Mouse (Mus musculus): ENCODE measurements around the gene Bscl2.

Gene Bscl2

DNA sequence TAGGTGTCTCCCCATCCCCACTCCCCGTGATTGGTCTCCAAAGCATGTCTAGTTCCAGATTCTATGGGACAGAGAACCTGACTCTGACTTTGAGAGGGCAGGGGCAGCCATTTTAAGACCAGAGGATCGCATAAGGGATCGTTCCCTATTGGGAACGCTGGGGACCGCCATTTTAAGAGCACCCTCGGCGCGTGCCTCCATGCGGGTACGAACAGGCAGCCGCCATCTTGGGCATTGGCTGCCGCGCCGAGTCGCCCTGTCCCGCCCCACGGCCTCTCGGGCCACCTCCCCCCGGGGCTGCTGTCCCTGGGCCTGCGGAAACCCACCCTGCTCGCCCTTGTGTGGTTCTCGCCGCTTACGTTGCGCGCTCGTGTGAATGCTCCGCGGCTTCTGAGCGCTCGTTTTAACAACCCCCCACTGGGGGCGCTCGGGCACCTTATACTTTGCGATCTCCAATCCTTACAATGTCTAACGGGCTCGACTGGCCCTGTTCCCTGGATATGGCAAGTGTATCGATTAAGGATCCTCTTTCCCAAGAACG is at the start of gene Bscl2:
Bscl2 (plus strand) TSS at position 217 of the 541 bp plus-strand sequence.
- DNase-seq = peak; percentile 88

DNA sequence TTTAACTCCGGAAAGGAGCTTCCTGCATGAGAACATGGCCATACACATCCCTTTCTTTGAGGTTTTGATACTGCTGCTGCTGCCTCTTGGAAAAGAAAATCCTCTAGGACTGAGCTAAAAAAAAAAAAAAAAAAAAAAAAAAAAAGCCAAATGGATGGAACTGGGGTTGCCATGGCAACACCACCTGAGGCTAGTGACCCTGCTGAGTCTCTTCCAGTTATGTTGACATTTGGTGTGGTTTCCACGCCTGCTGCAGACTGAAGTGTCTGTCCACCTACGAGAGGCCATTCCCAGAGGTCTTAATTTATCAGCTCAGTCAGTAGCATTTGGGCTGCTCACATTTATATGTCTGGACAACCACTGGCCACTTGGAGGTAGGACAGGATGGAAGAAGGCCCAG is 48.7 kb upstream of the Bscl2 start:
- DNase-seq = peak; percentile 37 to 39

DNA sequence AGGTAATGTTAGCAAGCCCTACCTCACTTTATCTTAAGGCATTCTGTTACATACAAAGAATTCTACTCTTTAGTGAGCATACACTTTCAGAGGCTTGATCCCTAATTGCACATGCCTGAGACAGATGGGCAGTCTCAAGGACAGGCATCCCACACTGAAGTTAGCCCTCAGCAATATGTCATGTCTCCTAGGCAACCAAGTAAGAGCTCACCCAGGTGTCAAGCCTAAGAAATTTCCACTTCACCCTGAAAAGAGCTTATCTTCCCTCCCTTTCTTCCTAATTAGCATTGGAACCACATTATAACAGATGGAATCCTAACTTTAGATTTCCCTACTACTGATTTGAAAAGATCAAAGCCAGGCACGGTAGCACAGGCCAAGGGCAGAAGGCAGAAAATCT is 48.1 kb upstream of the Bscl2 start:
- DNase-seq = no peak

DNA sequence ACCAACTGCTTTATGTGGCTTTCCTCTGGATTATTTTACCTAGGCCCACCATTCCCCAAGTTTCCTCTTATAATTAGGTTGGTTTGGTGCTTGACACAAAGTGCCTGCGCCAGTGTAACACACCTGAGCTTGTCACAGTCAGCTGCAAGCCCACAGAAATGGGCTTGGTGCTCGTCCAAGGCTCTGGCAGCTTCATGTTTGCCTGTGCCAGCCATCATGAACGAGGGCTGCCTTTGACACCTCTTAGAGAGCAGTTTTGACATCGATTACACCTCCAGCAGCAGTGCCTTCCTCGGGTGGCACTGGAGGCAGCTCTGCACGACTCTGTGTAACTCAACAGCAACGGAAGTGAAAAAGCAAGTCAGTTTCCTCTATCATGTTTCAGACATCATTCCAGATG is 47.1 kb upstream of the Bscl2 start:
- no peak for DNase-seq

DNA sequence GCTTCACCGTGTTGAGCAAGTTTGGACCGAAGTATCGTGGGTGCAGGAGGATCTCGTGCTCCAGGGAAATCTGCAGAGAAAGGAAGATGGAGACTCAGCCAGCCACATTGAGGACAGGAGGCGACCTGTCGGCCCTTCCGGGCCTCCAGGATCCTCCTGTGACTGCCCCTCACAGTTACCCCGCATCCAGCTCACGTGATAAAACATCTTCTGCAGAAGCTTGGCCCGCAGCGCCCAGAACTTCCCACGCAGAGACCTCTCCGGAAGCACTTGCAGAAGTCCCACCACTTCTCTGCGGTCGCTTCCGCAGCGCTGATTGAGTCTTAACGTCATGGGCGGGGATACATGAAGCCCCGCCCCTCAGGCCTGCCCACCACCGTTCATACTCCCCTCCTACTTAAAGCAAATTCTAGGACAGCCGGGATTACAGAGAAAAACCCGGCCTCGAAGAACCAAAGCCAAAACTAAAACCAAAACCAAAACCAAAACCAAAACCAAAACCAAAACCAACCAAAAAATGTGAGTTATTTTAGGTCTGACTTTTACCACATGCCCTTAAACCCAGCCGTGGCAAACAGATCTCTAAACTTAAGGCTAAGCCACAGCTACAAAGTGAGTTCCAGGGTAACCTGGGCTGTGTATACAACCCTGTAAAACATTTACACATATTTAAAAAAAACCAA is 38.9 kb upstream of the Bscl2 start, which contains the start of gene Polr2g:
Polr2g (minus strand) TSS at position 314 of the 683 bp plus-strand sequence.
- peak; percentile 84 to 89 for DNase-seq

DNA sequence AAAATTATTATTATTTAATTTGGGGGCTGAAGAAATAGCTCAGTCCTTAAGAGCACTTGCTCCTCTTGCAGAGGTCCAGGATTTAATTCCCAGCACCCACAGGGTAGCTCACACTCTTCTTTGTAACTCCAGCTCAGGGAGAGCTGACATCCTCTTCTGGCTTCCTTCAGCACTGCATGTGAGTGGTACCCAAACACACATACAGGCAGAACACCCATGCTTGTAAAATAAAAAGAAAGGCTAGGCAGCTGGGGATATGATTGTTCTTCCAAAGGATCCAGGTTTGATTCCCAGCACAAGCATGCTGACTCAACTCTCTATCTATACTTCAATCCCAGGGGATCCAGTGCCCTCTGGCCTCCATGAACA is 38.3 kb upstream of the Bscl2 start:
- no peak for DNase-seq

DNA sequence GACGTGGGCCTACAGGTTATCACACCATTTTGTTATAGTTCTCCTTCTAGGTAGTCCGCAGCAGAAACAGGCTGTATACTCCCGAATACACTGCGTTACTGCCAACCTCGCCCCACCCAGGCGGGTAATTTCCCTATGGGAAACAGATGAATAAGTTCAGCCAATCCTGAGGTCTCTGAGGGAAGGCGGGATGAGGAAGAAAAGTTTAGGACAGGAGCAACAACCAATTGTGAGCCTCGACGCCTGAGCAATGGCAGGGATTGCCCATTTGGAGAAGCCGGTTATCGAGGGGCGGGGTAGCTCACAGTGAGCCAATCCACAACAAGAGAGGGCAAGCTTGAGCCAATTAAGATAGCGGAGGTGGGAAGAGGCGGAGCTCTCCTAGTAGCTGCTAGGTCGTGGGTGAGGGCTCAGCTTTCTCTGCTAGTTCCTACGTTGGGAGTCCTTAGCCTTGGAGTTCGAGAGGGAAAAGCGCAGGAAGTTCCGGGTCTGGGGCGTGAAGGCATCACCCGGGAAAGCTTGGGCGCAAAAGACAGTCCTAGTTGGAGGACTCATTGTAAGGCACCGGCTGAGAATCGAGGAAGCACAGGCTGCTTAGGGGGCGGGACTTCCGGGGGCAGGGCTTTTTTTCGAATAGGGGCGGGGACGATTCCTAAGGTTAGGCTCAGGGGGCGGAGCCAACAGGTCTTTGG is 35.0 kb upstream of the Bscl2 start, which contains the start of gene Zbtb3:
Zbtb3 (plus strand) TSS at position 426 of the 692 bp plus-strand sequence.
- peak; percentile 92 to 93 for DNase-seq

DNA sequence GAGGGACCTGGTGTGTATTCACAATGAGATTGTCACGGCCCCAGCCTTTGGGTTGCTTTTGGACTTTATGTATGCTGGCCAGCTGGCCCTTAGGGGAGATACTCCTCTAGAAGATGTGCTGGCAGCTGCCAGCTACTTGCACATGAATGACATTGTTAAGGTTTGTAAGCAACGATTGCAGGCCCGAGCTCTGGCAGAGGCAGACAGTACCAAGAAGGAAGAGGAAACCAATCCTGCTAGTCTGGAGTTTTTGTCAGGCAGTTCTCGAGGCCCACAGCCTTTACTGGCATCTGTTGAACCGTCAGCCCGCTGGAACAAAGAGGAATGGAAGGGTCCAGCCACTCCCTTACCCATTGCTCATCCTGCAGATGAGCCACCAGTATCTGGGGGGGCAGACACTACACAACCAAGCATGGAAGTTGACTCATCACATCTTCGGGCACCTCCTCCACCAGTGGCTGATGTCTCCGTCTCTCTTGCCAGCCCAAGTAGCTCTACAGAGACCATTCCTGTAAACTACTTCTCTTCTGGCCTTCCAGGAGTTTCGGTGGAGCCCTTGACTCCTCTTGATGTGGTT is 34.0 kb upstream of the Bscl2 start:
- no peak for DNase-seq

DNA sequence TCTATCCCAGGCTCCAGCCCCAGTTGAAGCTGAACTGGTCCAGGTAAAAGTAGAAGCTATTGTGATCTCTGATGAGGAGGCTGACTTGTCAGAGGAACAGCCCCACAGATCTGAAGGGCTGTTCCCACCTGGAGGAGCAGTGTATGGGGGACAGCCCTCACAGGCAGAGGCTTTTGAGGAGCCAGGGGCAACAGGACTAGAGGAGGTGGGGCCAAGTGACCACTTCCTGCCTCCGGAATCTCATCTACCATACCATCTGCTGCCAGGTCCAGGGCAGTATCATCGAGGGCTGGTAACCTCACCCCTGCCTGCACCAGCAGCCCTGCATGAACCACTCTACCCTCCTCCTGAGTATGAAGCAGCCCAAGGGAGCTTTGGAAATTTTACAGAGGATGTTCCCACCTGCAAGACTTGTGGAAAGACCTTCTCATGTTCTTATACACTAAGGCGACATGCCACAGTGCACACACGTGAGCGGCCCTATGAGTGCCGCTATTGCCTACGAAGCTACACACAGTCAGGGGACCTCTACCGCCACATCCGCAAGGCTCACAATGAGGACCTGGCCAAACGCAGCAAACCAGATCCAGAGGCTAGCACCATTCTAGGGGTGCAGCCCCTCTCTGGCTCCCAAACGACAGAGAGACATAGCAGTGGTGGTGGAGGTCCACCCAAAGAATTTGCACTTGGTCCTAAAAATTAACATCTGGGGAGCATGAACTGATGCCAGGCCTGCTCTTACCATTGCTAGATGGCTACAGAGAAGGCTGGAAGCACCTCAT is 33.2 kb upstream of the Bscl2 start:
- no peak for DNase-seq

DNA sequence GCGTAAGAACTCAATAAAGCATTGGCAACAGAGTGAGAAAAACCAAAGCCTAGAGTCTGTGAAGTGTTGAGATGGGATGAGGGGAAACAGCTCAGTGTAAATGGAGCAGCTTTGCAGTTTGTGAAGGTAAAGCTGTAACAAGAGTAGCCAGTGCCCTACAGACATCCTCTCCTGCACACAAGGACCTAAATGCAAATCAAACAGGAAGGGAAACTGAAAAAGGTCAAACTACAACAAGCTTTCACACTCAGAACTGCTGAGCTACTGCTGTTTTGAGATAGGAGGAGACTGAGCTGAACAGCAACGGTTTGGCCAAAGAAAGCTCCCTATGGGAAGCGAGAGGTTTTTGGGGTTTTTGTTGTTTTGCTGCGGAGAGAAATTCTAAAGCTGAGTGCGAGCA is 30.5 kb upstream of the Bscl2 start:
- DNase-seq = no peak

DNA sequence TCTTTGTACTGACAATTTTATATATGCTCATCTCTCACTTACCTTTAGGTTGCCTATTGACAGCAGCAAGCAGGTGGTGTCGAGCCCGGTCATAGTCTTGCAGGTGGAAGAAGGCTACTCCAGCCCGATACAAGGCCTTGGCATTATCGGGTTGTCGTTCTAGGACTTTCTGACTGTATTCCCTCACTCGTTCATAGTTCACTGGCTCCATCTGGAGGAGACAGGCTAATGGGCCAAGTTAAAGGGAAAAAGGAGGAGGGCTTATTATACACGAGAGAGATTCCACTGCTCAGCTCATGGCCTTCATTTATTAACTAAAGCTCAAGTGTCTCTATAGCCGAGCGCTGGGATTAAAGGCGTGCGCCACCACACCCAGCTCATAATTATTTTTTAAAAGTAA is 21.5 kb upstream of the Bscl2 start:
- no peak for DNase-seq

DNA sequence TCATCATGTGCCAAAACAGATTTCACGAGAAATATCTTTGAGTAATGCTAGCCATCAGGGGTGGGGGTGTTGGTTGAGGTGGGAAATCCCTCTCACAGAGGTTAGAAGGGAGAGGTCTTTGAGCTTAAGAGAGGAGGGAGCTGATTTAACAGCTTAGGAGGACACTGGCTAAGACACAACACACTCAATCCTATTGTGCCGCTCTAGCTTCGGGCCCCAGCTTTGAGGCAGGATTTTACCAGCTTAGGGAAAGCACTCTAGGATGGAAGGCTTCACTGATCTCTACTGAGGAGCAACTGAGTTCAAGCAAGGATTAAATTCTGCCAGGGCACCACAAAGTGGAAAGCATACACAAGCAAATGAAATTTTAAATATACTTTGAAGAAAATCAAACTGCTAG is 20.3 kb upstream of the Bscl2 start:
- no peak for DNase-seq

DNA sequence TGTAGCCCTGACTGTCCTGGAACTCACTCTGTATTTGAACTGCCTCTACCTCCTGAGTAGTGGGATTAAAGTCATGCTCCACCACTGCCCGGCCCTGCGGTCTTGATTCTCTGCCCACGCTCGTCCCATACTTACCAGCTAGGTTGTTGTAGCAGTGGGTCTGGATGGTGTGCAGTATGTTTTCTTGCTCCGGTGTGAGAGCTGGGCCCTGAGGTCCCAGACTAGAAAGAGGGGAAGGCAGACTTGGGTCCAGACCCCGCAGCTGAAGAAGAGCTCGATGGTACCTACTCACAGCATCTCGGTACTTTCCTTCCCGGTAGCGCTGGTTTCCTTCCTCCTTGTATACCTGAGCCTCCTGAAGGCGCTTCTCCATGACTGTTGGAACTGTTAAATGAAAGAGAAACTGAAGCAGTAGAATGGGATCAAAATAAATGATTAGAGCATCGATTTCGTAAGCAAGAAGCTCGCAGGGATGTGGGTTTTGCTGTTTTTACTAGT is 18.9 kb upstream of the Bscl2 start:
- no peak for DNase-seq

DNA sequence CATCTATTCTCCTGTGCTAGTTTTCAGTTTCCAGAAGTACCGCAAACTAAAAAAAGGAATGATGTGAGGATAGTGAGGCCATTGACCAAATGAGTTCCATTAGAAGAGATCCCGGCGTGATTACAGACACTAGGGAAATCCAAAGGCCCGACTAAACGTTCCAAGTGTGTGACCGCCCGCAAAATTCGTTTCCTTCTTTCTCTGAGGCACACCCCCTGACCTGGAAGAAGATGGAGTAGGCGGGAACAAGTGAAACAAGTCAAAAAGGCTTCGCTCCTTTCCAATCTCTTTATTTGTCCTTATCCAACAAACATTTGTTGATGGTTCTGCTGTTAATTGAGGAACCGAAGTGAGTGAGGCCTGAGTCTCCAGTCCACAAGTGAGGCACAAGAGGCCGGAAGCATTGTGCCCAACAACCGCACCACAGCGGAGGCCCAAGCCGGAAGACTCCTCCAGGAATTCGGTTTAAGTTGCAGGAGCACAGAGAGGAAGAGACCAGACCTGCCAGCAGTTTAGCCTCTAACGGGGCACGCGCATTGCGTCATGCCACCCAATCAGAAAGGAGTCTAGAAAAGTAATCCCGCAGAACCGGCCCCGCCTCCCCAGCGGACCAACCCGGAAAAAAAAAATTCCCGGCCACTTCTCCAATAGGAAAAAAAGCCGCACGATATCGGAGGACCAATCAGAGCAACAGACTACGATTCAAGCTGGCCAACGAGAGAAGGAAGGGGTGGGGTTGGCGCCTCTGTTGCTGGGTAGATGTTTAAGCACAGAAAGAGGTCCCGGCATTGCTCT is 18.3 kb upstream of the Bscl2 start, which contains the start of gene Ttc9c:
Ttc9c (minus strand) TSS at position 533 of the 795 bp plus-strand sequence.
- peak; percentile 95 to 96 for DNase-seq

DNA sequence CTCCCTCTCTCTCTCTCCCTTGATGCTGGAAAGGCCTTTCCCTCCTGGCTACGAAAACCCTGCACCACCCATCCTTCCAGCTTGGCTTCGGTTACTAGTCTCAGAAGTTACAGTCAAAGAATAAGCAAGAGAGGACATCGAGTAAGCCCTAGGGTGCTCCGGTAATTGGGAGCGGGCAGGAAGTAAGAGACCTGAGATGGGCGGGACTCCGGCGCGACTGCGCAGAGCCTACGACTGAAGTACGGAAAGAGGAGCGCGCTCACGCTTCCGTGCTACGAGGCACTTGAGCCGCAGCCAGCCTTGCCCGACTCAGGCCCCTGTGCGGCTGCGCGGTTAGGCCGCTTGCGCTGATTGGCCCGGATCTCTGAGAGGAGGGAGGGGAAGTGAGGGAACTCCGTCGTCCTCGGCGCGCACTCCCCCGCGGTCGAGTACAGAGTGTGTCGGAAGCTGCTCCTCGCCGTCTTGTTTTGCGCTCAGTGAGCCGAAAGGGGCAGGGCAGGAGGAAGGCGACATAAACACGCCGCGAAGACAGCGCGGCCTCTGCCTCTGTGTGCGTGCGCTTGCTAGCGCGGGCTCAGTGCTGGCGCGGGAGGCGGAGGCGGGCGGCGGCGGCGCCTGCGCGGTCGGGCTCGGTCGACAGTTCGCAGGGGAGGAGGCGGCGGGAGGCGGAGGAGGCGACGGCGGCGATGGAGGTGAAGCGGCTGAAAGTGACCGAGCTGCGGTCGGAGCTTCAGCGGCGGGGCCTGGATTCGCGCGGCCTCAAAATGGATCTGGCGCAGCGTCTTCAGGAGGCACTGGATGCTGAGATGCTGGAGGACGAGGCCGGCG is 17.5 kb upstream of the Bscl2 start, which contains the start of gene Hnrnpul2:
Hnrnpul2 (plus strand) TSS at position 415 of the 828 bp plus-strand sequence.
- peak; percentile 98 to 99 for DNase-seq

DNA sequence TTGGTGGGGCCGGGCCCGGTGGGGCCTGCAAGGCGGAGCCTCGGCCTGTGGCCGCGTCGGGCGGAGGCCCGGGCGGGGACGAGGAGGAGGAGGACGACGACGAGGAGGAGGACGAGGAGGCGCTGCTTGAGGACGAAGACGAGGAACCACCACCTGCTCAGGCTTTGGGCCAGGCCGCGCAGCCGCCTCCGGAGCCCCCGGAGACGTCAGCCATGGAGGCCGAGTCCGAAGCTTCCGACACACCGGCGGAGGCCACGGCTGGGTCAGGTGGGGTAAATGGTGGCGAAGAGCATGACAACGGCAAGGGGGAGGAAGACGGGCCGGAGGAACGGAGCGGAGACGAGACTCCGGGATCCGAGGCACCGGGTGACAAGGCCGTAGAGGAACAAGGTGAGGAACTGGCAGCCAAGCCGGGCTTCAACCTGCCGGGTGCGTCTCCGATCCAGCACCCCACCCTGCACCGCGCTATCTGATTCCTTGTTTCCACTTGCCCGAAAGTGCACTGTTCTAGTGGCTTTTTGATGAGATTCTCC is 16.8 kb upstream of the Bscl2 start:
- no peak for DNase-seq

DNA sequence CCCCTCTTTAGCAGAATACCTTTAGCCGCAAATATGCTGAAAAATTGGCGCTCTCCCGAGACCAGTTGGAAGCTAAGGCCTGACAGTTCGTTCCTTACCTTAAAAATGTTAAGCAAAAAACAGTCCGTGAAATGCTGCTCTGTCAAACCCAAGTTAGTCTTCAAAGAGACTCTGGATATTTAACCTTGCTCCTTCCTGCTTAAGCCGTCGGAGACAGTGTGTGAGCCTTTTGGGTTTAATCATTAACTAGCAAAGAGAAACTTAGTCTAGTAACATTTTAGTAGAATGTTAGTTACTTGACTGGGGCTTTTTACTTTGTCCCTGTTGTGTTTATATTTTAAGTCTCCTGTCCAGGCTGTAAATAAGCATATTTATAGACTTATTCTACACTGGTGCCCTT is 16.1 kb upstream of the Bscl2 start:
- no peak for DNase-seq

DNA sequence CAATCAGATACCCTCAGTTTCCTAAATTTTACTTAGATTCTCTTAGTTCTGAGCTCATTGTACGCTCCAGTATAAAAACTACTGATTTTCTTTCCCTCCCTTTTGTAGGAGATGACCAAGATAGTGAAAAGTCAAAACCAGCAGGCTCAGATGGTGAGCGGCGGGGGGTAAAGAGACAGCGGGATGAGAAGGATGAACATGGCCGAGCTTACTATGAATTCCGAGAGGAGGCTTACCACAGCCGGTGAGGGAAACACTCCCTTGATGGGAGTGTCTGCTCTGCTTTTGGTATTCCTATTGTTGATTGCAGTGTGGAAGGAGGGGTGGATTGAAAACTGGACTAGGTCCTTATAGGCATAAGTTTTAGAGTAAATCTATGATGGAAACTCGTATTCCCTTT is 14.6 kb upstream of the Bscl2 start:
- peak; percentile 76 to 78 for DNase-seq

DNA sequence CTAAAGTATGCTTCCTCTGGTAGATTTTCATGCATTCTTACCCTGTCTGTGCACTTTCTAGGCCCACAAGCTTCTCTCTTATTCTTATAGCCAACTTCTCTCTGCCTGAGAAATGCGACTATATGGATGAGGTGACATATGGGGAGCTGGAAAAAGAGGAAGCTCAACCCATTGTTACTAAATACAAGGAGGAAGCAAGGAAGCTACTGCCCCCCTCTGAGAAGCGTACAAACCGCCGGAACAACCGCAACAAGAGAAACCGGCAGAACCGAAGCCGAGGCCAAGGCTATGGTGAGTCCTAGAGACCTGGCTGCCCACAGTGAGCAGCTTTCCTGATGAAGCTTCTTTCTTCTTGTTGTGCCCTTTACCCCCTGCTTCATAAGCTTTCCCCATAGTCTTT is 7.6 kb upstream of the Bscl2 start, which contains the start of gene AC129217.1:
AC129217.1 (plus strand) TSS at position 114 of the 400 bp plus-strand sequence.
- DNase-seq = no peak

DNA sequence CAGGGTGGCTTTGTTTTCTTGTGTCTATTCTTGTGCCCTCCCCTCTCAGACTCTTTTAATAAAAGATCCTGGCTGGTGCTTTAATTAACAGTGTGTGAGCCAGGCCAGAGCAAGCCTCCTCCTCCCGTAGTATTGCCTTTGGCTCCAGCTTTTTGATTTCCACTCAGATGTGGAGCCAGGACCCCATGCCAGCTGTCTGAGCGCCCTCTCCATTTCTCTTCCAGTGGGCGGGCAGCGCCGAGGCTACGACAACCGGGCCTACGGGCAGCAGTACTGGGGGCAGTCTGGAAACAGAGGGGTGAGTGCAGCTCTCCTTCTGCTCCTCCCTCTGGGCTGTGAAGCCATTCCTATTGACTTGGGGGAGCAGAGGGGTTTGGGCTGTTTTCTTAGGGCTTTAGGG is 6.6 kb upstream of the Bscl2 start:
- DNase-seq = no peak

All from cerebellum, postnatal 36 days (tissue).